Mouse (Mus musculus) cortical plate, adult 2 months (tissue): ENCODE data around the gene Gstt3.

ENCODE experiments used
- CTCF ChIP-seq: fragments of 200-500 bp; IDR thresholded peaks from 2 replicates; pipeline ENCODE4 v1.5.1; 2011; ENCODE audit warnings: mild to moderate bottlenecking, control low read depth, low read length; ENCODE audit not compliant: insufficient read depth; ENCODE audit errors: extremely low read depth
- POLR2A ChIP-seq: fragments of 200-500 bp; IDR thresholded peaks from 2 replicates; pipeline ENCODE4 v1.6.1; 2011; ENCODE audit warnings: mild to moderate bottlenecking, low read length, control low read depth; ENCODE audit not compliant: insufficient read depth; ENCODE audit errors: extremely low read depth

GRCm38 (mm10) chr10:75828500-75828931 is 47.3 kb upstream of the Gstt3 start:
- no peak for TF ChIP-seq POLR2A
- no peak for TF ChIP-seq CTCF
